Mouse (Mus musculus) embryonic fibroblast, embryonic 13.5 days (primary cell): Measurements from ENCODE around the gene Mettl7a3.
"Not testable (repeated sequence)": the region's sequence is repeated elsewhere in the genome, so short reads cannot be mapped to it uniquely, and the experiment has no call there.

Experiments
- CTCF ChIP-seq: IDR thresholded peaks from 2 replicates; pipeline ENCODE4 v1.5.1; 2011; ENCODE audit warnings: mild to moderate bottlenecking, control low read depth, low read length, moderate library complexity, borderline replicate concordance; ENCODE audit not compliant: insufficient read depth
- POLR2A ChIP-seq: IDR thresholded peaks from 2 replicates; pipeline ENCODE4 v1.6.1; 2011; ENCODE audit warnings: low read depth, mild to moderate bottlenecking, control low read depth, low read length, moderate library complexity

DNA sequence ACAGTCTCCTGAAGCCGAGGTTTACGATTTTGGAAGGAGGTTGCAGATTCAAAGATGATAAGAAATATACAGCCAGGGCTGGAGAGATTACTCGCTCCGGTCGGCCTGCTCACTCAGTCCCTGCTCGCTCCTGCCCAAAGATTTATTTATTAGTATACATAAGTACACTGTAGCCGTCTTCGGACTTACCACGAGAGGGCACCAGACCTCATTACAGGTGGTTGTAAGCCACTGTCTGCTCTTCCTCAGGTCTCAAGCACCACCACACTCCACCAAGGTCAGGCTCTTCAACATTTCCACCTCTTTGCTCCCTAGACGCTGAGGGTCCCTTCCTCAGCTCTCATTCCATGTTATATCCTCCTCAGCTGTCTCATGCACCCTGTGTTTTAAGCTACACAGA lies 3.1 kb downstream of the Mettl7a3 start:
- TF ChIP-seq CTCF, POLR2A: not testable (repeated sequence)
